Mouse (Mus musculus) limb, embryonic 12.5 days (tissue): ENCODE results near the gene Frs3. TPM values are rescaled to one million over a fixed set of nuclear protein-coding genes. Genes with fewer than 3 reads are reported as not detected.

Experiments used
- ATAC-seq: fragments of 200-750 bp; cut with Nextera tagmentation; 2 replicates; pipeline ENCODE4 v1.8.0; 2017; ENCODE audit warnings: low read depth, moderate TSS enrichment; ENCODE audit not compliant: insufficient number of reproducible peaks, insufficient read depth, low FRiP score, low TSS enrichment
- H3K27ac ChIP-seq: fragments of 300-500 bp; sonication (generic); 2 replicates; pipeline ENCODE4 v1.5.1; 2016; ENCODE audit warnings: mild to moderate bottlenecking, moderate library complexity
- H3K27me3 ChIP-seq: fragments of 300-500 bp; sonication (generic); 2 replicates; pipeline ENCODE4 v1.6.1; 2016; ENCODE audit warnings: mild to moderate bottlenecking, moderate library complexity
- H3K36me3 ChIP-seq: fragments of 300-500 bp; sonication (generic); 2 replicates; pipeline ENCODE4 v1.6.1; 2016; ENCODE audit warnings: mild to moderate bottlenecking, moderate library complexity
- H3K4me1 ChIP-seq: fragments of 300-500 bp; sonication (generic); replicated peaks from 2 replicates; pipeline ENCODE4 v1.6.1; 2016
- H3K4me2 ChIP-seq: fragments of 300-500 bp; sonication (generic); 2 replicates; pipeline ENCODE4 v1.6.1; 2016; ENCODE audit warnings: mild to moderate bottlenecking, moderate library complexity
- H3K4me3 ChIP-seq: fragments of 300-500 bp; sonication (generic); replicated peaks from 2 replicates; pipeline ENCODE4 v1.5.1; 2016; ENCODE audit warnings: mild to moderate bottlenecking
- H3K9ac ChIP-seq: fragments of 300-500 bp; sonication (generic); replicated peaks from 2 replicates; pipeline ENCODE4 v1.6.1; 2016; ENCODE audit warnings: mild to moderate bottlenecking, moderate library complexity
- H3K9me3 ChIP-seq: fragments of 300-500 bp; sonication (generic); 2 replicates; pipeline ENCODE4 v1.6.1; 2016; ENCODE audit warnings: mild to moderate bottlenecking, moderate library complexity
- WGBS: fragments of 180-500 bp; shearing (Covaris S2); methylation state at CpG from one replicate; pipeline ENCODE4 v1.1.7; 2016; 5-methylcytosine and 5-hydroxymethylcytosine counted together
- polyA plus RNA-seq: library from polyadenylated mRNA; unstranded; fragments of >200 nt; fragmentation: Nextera tagmentation; extraction: Ambion mirVana; gene quantifications from 2 replicates; pipeline ENCODE4 v1.2.1, GENCODE M21; 2016

Gene Frs3
- polyA plus RNA-seq, 1 experiment from 2014 or later, result 8.9 TPM

GRCm38 (mm10) chr17:47749626-47750025 lies 60.8 kb downstream of the Frs3 start:
- Histone ChIP-seq H3K4me3 (no peak overlapping the region), H3K4me2 (no peak overlapping the region), H3K4me1 (no peaks in the 10 kb centered on the region), H3K27ac (no peak overlapping the region), H3K9ac (no peak overlapping the region), H3K27me3 (no peaks in the 10 kb centered on the region), H3K9me3 (peaks cover 12% of the 10 kb centered on the region; the same call in 1 of the 2 replicates), H3K36me3 (no peaks in the 10 kb centered on the region)
- no peak for ATAC-seq
- 73% methylated on average over 3 of the region's 3 CpGs for WGBS

GRCm38 (mm10) chr17:47750101-47750500 lies 61.3 kb downstream of the Frs3 start:
- WGBS, result 53% methylated on average over 6 of the region's 6 CpGs
- no peaks in the 10 kb centered on the region for H3K4me1 ChIP-seq
- no peak overlapping the region for H3K27ac ChIP-seq
- peaks cover 7% of the 10 kb centered on the region; the same call in 1 of the 2 replicates for H3K9me3 ChIP-seq
- no peaks in the 10 kb centered on the region for H3K36me3 ChIP-seq
- no peaks in the 10 kb centered on the region for H3K27me3 ChIP-seq
- no peak overlapping the region for H3K9ac ChIP-seq
- no peak overlapping the region for H3K4me3 ChIP-seq
- no peak overlapping the region for H3K4me2 ChIP-seq
- ATAC-seq, result no peak

GRCm38 (mm10) chr17:47751811-47752210 lies 63.0 kb downstream of the Frs3 start:
- 0 out of 2 replicates have a peak, but pooled peaks cover 6% of the 10 kb centered on the region for H3K9me3 ChIP-seq
- WGBS, result 72% methylated on average over 5 of the region's 5 CpGs
- no peaks in the 10 kb centered on the region for H3K4me1 ChIP-seq

GRCm38 (mm10) chr17:47753130-47753775 lies 64.4 kb downstream of the Frs3 start:
- Histone ChIP-seq H3K4me3 (no peak overlapping the region), H3K27ac (no peak overlapping the region), H3K36me3 (no peaks in the 10 kb centered on the region), H3K9me3 (0 out of 2 replicates have a peak, but pooled peaks cover 6% of the 10 kb centered on the region), H3K9ac (no peak overlapping the region), H3K27me3 (no peaks in the 10 kb centered on the region), H3K4me1 (no peaks in the 10 kb centered on the region), H3K4me2 (no peak overlapping the region)
- WGBS, result 79% methylated on average over 8 of the region's 8 CpGs
- ATAC-seq, result no peak

More at GRCm38 (mm10) chr17:47751811-47752210, 63.0 kb downstream of the Frs3 start:
- Histone ChIP-seq H3K36me3 (no peaks in the 10 kb centered on the region), H3K4me3 (no peak overlapping the region), H3K4me2 (no peak overlapping the region), H3K9ac (no peak overlapping the region), H3K27ac (no peak overlapping the region), H3K27me3 (no peaks in the 10 kb centered on the region)
- ATAC-seq, result no peak

Other genes starting within 250 kb of the Frs3 start
- 39.0 and 40.3 TPM in 2 replicates for gene Taf8, start 186.7 kb upstream of the Frs3 start, polyA plus RNA-seq
- 323 and 348 TPM in 2 replicates for gene Ccnd3, start 184.0 kb upstream of the Frs3 start, polyA plus RNA-seq
- 28.3 and 28.4 TPM in 2 replicates for gene Bysl, start 77.5 kb upstream of the Frs3 start, polyA plus RNA-seq
- gene Med20, start 77.4 kb upstream of the Frs3 start, polyA plus RNA-seq, result 47.8 and 48.9 TPM in 2 replicates
- 2.3 and 2.6 TPM in 2 replicates for gene Gm20517, start 77.4 kb upstream of the Frs3 start, polyA plus RNA-seq
- 8.1 and 8.9 TPM in 2 replicates for gene Usp49, start 58.3 kb upstream of the Frs3 start, polyA plus RNA-seq
- gene Tomm6, start 644 bp upstream of the Frs3 start, polyA plus RNA-seq, result 394 and 437 TPM in 2 replicates
- gene Gm21981, start 5.4 kb downstream of the Frs3 start, polyA plus RNA-seq, result 0.42 and 0.54 TPM in 2 replicates
- gene Prickle4, start 5.7 kb downstream of the Frs3 start, polyA plus RNA-seq, result 1.6 TPM in 1 of 2 replicates, not detected in the other
- gene Pgc, start 37.8 kb downstream of the Frs3 start, polyA plus RNA-seq, result not detected in 2 replicates
- 8.6 and 8.8 TPM in 2 replicates for gene Tfeb, start 48.0 kb downstream of the Frs3 start, polyA plus RNA-seq
- gene Mdfi, start 145.7 kb downstream of the Frs3 start, polyA plus RNA-seq, result 32.1 and 44.7 TPM in 2 replicates
- gene Foxp4, start 235.6 kb downstream of the Frs3 start, polyA plus RNA-seq, result 35.1 and 41.5 TPM in 2 replicates